Mouse (Mus musculus) cerebellum, adult 2 months (tissue): Measurements from ENCODE around the gene Ctsj. TPM values are rescaled to one million over a fixed set of nuclear protein-coding genes. Genes with fewer than 3 reads are reported as not detected.

Experiments used
- DNase-seq, 2 experiments: peaks; one replicate each; pipeline ENCODE4 v3.0.0; 2021
- H3K27ac ChIP-seq: fragments of 200-500 bp; 2 replicates; pipeline ENCODE4 v1.5.1; 2012; ENCODE audit warnings: low read length, control low read depth, inconsistent platforms; ENCODE audit not compliant: insufficient read depth
- H3K27me3 ChIP-seq: fragments of 200-500 bp; 2 replicates; pipeline ENCODE4 v1.6.1; 2012; ENCODE audit warnings: inconsistent platforms, mild to moderate bottlenecking, low read length, moderate library complexity; ENCODE audit not compliant: control insufficient read depth, insufficient read depth
- H3K4me1 ChIP-seq: fragments of 200-500 bp; 2 replicates; pipeline ENCODE4 v1.6.1; 2011; ENCODE audit warnings: low read length; ENCODE audit not compliant: control insufficient read depth, insufficient read depth
- H3K4me3 ChIP-seq: fragments of 200-500 bp; replicated peaks from 2 replicates; pipeline ENCODE3; 2011; ENCODE audit warnings: mild to moderate bottlenecking, low read depth, low read length, control low read depth; ENCODE audit not compliant: insufficient read depth
- CTCF ChIP-seq: fragments of 200-500 bp; IDR thresholded peaks from 2 replicates; pipeline ENCODE4 v1.5.1; 2011; ENCODE audit warnings: low read depth, mild to moderate bottlenecking, control low read depth, low read length, moderate library complexity, borderline replicate concordance; ENCODE audit not compliant: insufficient read depth
- POLR2A ChIP-seq: fragments of 200-500 bp; IDR thresholded peaks from 2 replicates; pipeline ENCODE4 v1.6.1; 2011; ENCODE audit warnings: low read length, control low read depth, borderline replicate concordance; ENCODE audit not compliant: insufficient read depth
- WGBS: fragments of 180-500 bp; shearing (Covaris S2); methylation state at CpG from one replicate; pipeline ENCODE4 v1.1.7; 2018; 5-methylcytosine and 5-hydroxymethylcytosine counted together
- polyA plus RNA-seq: library from polyadenylated mRNA; depleted of rRNA; stranded (reverse); fragments of >200 nt; gene quantifications from 2 replicates; pipeline ENCODE4 v1.2.3, GENCODE M21; 2012; rRNA removed

The Ctsj gene
- polyA plus RNA-seq, 1 experiment = 0.11 TPM

DNA sequence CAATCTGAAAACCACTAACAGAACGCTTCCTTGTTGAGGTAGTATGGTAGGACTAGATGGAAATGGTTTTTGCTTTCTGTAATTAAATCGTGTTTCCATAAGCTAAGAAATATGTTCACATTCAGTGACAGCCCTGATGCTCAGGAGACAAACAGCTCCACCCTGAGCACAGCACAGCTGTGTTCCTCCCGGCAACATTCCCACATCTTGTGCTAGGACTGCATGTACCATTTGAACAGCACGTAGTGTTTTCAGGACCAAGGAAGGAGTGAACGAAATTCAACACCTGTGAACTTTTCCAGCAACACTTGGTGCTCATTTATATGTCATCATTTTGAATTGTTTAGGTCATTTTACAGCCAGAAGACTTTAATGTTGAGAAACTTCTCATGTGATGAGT is 44.1 kb downstream of the Ctsj start:
- TF ChIP-seq CTCF = no peak
- no peak for TF ChIP-seq POLR2A
- no peak for DNase-seq
- Histone ChIP-seq H3K4me1 (no peaks in the 10 kb centered on the region), H3K27me3 (no peaks in the 10 kb centered on the region), H3K27ac (no peak overlapping the region), H3K4me3 (no peak overlapping the region)
- 61% methylated on average over 5 of the region's 5 CpGs for WGBS

Other genes starting within 250 kb of the Ctsj start
- not detected in 2 replicates for gene BC051665, start 219.6 kb downstream of the Ctsj start, polyA plus RNA-seq
- gene Ctsll3, start 203.1 kb downstream of the Ctsj start, polyA plus RNA-seq = not detected in 2 replicates
- 0.34 TPM in 1 of 2 replicates, not detected in the other for gene 4930486L24Rik, start 141.5 kb downstream of the Ctsj start, polyA plus RNA-seq
- 0.17 TPM in 1 of 2 replicates, not detected in the other for gene Gm49392, start 109.1 kb downstream of the Ctsj start, polyA plus RNA-seq
- 0.90 and 2.0 TPM in 2 replicates for gene Ctla2b, start 108.5 kb downstream of the Ctsj start, polyA plus RNA-seq
- gene Tpbpb, start 101.1 kb downstream of the Ctsj start, polyA plus RNA-seq = 0.25 TPM in 1 of 2 replicates, not detected in the other
- gene Gm49393, start 70.4 kb downstream of the Ctsj start, polyA plus RNA-seq = not detected in 2 replicates
- gene Gm49391, start 69.4 kb downstream of the Ctsj start, polyA plus RNA-seq = 1.1 and 1.8 TPM in 2 replicates
- gene Ctla2a, start 69.3 kb downstream of the Ctsj start, polyA plus RNA-seq = 10.4 and 11.5 TPM in 2 replicates
- gene Tpbpa, start 64.0 kb downstream of the Ctsj start, polyA plus RNA-seq = 0.21 and 0.64 TPM in 2 replicates
- not detected in 2 replicates for gene Ctsq, start 34.7 kb upstream of the Ctsj start, polyA plus RNA-seq
- gene Ctsr, start 158.3 kb upstream of the Ctsj start, polyA plus RNA-seq = not detected in 2 replicates
- not detected in 2 replicates for gene Cts6, start 197.5 kb upstream of the Ctsj start, polyA plus RNA-seq
- not detected in 2 replicates for gene Cts8, start 249.4 kb upstream of the Ctsj start, polyA plus RNA-seq